Comparison of ENCODE assay signal across 8 mouse cellular contexts in genomic region chr5:124425412-124426259, GRCm38 (mm10). TPM values are rescaled to one million over a fixed set of nuclear protein-coding genes. Genes with fewer than 3 reads are reported as not detected.
DNase-seq lines count a peak whose midpoint lies in the region; ATAC-seq and TF ChIP-seq lines count a peak whose summit lies in the region.

TSS of gene Sbno1 (minus strand) at chr5:124426001.

- under 1% methylated on average over 64 of the region's 81 CpGs for WGBS in heart, embryonic 12.5 days
- under 1% methylated on average over 48 of the region's 81 CpGs for WGBS in kidney, postnatal 0 days
- under 1% methylated on average over 65 of the region's 81 CpGs for WGBS in liver, embryonic 12.5 days (ENCODE audit: insufficient replicate concordance)
- WGBS in stomach, embryonic 15.5 days, result under 1% methylated on average over 54 of the region's 81 CpGs

- peak; percentile 99 for DNase-seq in brain, embryonic 14.5 days (ENCODE audit: low read depth)
- DNase-seq in kidney, postnatal 0 days (ENCODE audit: low spot score), result peak; percentile 97
- peak; percentile 94 to 95 for DNase-seq in natural killer cell, adult 2 months (ENCODE audit: low spot score in 2 of 2)

- peaks cover 45% of the 10 kb centered on the region for H3K79me3 ChIP-seq in C2C12 (ENCODE audit: low read depth)

- TF ChIP-seq CTCF in C2C12 (IDR thresholded peaks at IDR 0.05; ENCODE audit: control insufficient read depth, insufficient read depth, insufficient read length), result no peak
- peak; percentile 18; the same call in 1 of the 2 replicates for TF ChIP-seq CTCF in brain, embryonic 14.5 days (IDR thresholded peaks at IDR 0.05; ENCODE audit: borderline replicate concordance, extremely low read depth, insufficient read depth, insufficient read length)
- no peak for TF ChIP-seq CTCF in kidney, postnatal 0 days (IDR thresholded peaks at IDR 0.05; ENCODE audit: low read depth)

- no peaks in the 10 kb centered on the region for H3K36me3 ChIP-seq in C2C12 (ENCODE audit: control insufficient read depth, insufficient read depth)
- peaks cover 10% of the 10 kb centered on the region for H3K36me3 ChIP-seq in erythroblast, embryonic 14.5 days (ENCODE audit: control insufficient read depth)
- H3K36me3 ChIP-seq in heart, embryonic 12.5 days, result peaks cover 2% of the 10 kb centered on the region; the same call in 1 of the 2 replicates
- no peaks in the 10 kb centered on the region for H3K36me3 ChIP-seq in kidney, postnatal 0 days (ENCODE audit: insufficient read depth, low read length)
- H3K36me3 ChIP-seq in liver, embryonic 12.5 days, result peaks cover 10% of the 10 kb centered on the region
- no peaks in the 10 kb centered on the region for H3K36me3 ChIP-seq in stomach, embryonic 15.5 days

- H3K9me3 ChIP-seq in erythroblast, embryonic 14.5 days (ENCODE audit: control insufficient read depth, low read length), result no peaks in the 10 kb centered on the region
- H3K9me3 ChIP-seq in heart, embryonic 12.5 days (replicated peaks), result no peaks in the 10 kb centered on the region
- no peaks in the 10 kb centered on the region for H3K9me3 ChIP-seq in kidney, postnatal 0 days (replicated peaks; ENCODE audit: low read length)
- no peaks in the 10 kb centered on the region for H3K9me3 ChIP-seq in liver, embryonic 12.5 days (replicated peaks)
- H3K9me3 ChIP-seq in stomach, embryonic 15.5 days, result no peaks in the 10 kb centered on the region

- H3K4me2 ChIP-seq in heart, embryonic 12.5 days, result peak within 1 kb of the TSS; percentile 96
- peak within 1 kb of the TSS; percentile 90 for H3K4me2 ChIP-seq in kidney, postnatal 0 days (ENCODE audit: low read length)
- H3K4me2 ChIP-seq in liver, embryonic 12.5 days, result peak within 1 kb of the TSS; percentile 93
- H3K4me2 ChIP-seq in stomach, embryonic 15.5 days, result peak within 1 kb of the TSS; percentile 91

- peak within 1 kb of the TSS; percentile 99 for H3K9ac ChIP-seq in heart, embryonic 12.5 days
- H3K9ac ChIP-seq in kidney, postnatal 0 days (ENCODE audit: low read depth, low read length), result peak within 1 kb of the TSS; percentile 95
- H3K9ac ChIP-seq in liver, embryonic 12.5 days, result peak within 1 kb of the TSS; percentile 98
- H3K9ac ChIP-seq in stomach, embryonic 15.5 days, result peak within 1 kb of the TSS; percentile 93

- ATAC-seq in heart, embryonic 12.5 days (ENCODE audit: insufficient number of reproducible peaks, low FRiP score), result peak; percentile 96
- peak; percentile 93 for ATAC-seq in kidney, postnatal 0 days (replicated peaks; ENCODE audit: low FRiP score, low read depth)
- ATAC-seq in liver, embryonic 12.5 days, result peak; percentile 89
- ATAC-seq in stomach, embryonic 15.5 days (ENCODE audit: insufficient read depth, low FRiP score, low read depth), result peak; percentile 94

- peak; percentile 82 for TF ChIP-seq POLR2A in brain, embryonic 14.5 days (IDR thresholded peaks at IDR 0.05; ENCODE audit: borderline replicate concordance, extremely low read depth, insufficient read depth, insufficient read length, poor library complexity, severe bottlenecking)

- no peaks in the 10 kb centered on the region for H3K27me3 ChIP-seq in C2C12 (ENCODE audit: control insufficient read depth, insufficient read depth, insufficient read length)
- H3K27me3 ChIP-seq in erythroblast, embryonic 14.5 days (ENCODE audit: control insufficient read depth), result no peaks in the 10 kb centered on the region
- H3K27me3 ChIP-seq in heart, embryonic 12.5 days (replicated peaks), result no peaks in the 10 kb centered on the region
- no peaks in the 10 kb centered on the region for H3K27me3 ChIP-seq in kidney, postnatal 0 days (ENCODE audit: insufficient read depth, low read length)
- no peaks in the 10 kb centered on the region for H3K27me3 ChIP-seq in liver, embryonic 12.5 days (replicated peaks)
- H3K27me3 ChIP-seq in stomach, embryonic 15.5 days (replicated peaks), result no peaks in the 10 kb centered on the region

- peaks cover 43% of the 10 kb centered on the region for H3K4me1 ChIP-seq in erythroblast, embryonic 14.5 days (ENCODE audit: control insufficient read depth)
- peaks cover 17% of the 10 kb centered on the region for H3K4me1 ChIP-seq in heart, embryonic 12.5 days (replicated peaks)
- no peaks in the 10 kb centered on the region for H3K4me1 ChIP-seq in kidney, postnatal 0 days (replicated peaks; ENCODE audit: insufficient read depth, low read length)
- H3K4me1 ChIP-seq in liver, embryonic 12.5 days, result peaks cover 40% of the 10 kb centered on the region
- no peaks in the 10 kb centered on the region; the same call in 1 of the 2 replicates for H3K4me1 ChIP-seq in stomach, embryonic 15.5 days

- peak within 1 kb of the TSS; percentile 95 for H3ac ChIP-seq in C2C12 (ENCODE audit: control insufficient read depth, insufficient read length, low read depth)

- peak within 1 kb of the TSS; percentile 92 for H3K4me3 ChIP-seq in C2C12 (ENCODE audit: insufficient read depth, poor library complexity, severe bottlenecking)
- peak within 1 kb of the TSS; percentile 88 for H3K4me3 ChIP-seq in erythroblast, embryonic 14.5 days (replicated peaks)
- peak within 1 kb of the TSS; percentile 99 for H3K4me3 ChIP-seq in heart, embryonic 12.5 days
- peak within 1 kb of the TSS; percentile 99 for H3K4me3 ChIP-seq in kidney, postnatal 0 days (replicated peaks; ENCODE audit: low read depth, low read length)
- H3K4me3 ChIP-seq in liver, embryonic 12.5 days, result peak within 1 kb of the TSS; percentile 86
- H3K4me3 ChIP-seq in stomach, embryonic 15.5 days (replicated peaks), result peak within 1 kb of the TSS; percentile 99

- H3K27ac ChIP-seq in heart, embryonic 12.5 days (ENCODE audit: poor library complexity, severe bottlenecking), result peak within 1 kb of the TSS; percentile 78
- H3K27ac ChIP-seq in kidney, postnatal 0 days, result peak within 1 kb of the TSS; percentile 92
- peak within 1 kb of the TSS; percentile 91 for H3K27ac ChIP-seq in liver, embryonic 12.5 days
- H3K27ac ChIP-seq in stomach, embryonic 15.5 days, result peak within 1 kb of the TSS; percentile 93

- H3K79me2 ChIP-seq in C2C12 (ENCODE audit: control insufficient read depth, insufficient read depth), result peaks cover 48% of the 10 kb centered on the region

TF ChIP-seq in C2C12, 6 proteins besides CTCF, POLR2A, EP300 and RAD21:
- TF ChIP-seq CEBPB (IDR thresholded peaks at IDR 0.05; ENCODE audit: low read depth) (no peak), USF1 (IDR thresholded peaks at IDR 0.05; ENCODE audit: low read depth) (peak; percentile 86)
TF ChIP-seq in C2C12: peak in this region for 1.

RNA-seq across cellular contexts. Expression of gene Sbno1, which starts in this region (rescaled TPM):
- 13.0 TPM for polyA plus RNA-seq in C2C12 (2012; fragmentation: generic; extraction: Trizol)
- 42.1 and 53.2 TPM in 2 replicates for polyA plus RNA-seq in brain, embryonic 14.5 days (2012; rRNA removed)
- polyA plus RNA-seq in erythroblast, embryonic 14.5 days (2012), result 0.28 and 0.32 TPM in 2 replicates
- 71.8 and 75.3 TPM in 2 replicates for polyA plus RNA-seq in heart, embryonic 12.5 days (2016; fragmentation: Nextera tagmentation; extraction: Ambion mirVana)
- 56.2 and 70.6 TPM in 2 replicates for polyA plus RNA-seq in kidney, postnatal 0 days (2015; fragmentation: Nextera tagmentation; extraction: Ambion mirVana)
- 60.1 and 65.7 TPM in 2 replicates for polyA plus RNA-seq in liver, embryonic 12.5 days (2016; fragmentation: Nextera tagmentation; extraction: Ambion mirVana)
- 77.3 and 81.5 TPM in 2 replicates for polyA plus RNA-seq in stomach, embryonic 15.5 days (2015; fragmentation: Nextera tagmentation; extraction: Ambion mirVana)

Comparison
In these comparisons a context has a peak if more than half of its experiments do, and no peak if none do; other contexts are left out.
1. Peak in every context shown above with its lines: DNase-seq, ATAC-seq, H3K4me3 ChIP-seq and H3K27ac ChIP-seq.
2. RNA of gene Sbno1 (polyA plus RNA-seq): 77.3 to 81.5 TPM in stomach, embryonic 15.5 days, 71.8 to 75.3 TPM in heart, embryonic 12.5 days, 60.1 to 65.7 TPM in liver, embryonic 12.5 days, 56.2 to 70.6 TPM in kidney, postnatal 0 days, 42.1 to 53.2 TPM in brain, embryonic 14.5 days and 13.0 TPM in C2C12 (single experiment); 0.28 to 0.32 TPM in erythroblast, embryonic 14.5 days; every median in the first group is over 10 times any median in the second.